Mouse (Mus musculus): ENCODE measurements around the gene Ndufa9. TPM values are rescaled to one million over a fixed set of nuclear protein-coding genes. Genes with fewer than 3 reads are reported as not detected.

Gene Ndufa9
- polyA plus RNA-seq (2017; shearing (Covaris generic)) = 100 to 1,000 TPM; 138 to 140 TPM

GRCm38 (mm10) chr6:126848712-126849704, at the start of gene Ndufa9:
Gene Ndufa9, minus strand, starts transcription at chr6:126849136.

GRCm38 (mm10) chr6:126852881-126853280, 3.9 kb upstream of the Ndufa9 start, which contains the start of gene Akap3:
Gene Akap3, plus strand, starts transcription at chr6:126853098.

Other genes starting within 250 kb of the Ndufa9 start
- gene Kcna1, start 202.8 kb downstream of the Ndufa9 start, polyA plus RNA-seq (2017; shearing (Covaris generic)) = under 1 TPM in 1 of 2 experiments, not detected in 1; 0.53 TPM
- not detected for gene Kcna6, start 108.5 kb downstream of the Ndufa9 start, polyA plus RNA-seq (2017; shearing (Covaris generic))
- gene Akap3, start 4.0 kb upstream of the Ndufa9 start, polyA plus RNA-seq (2017; shearing (Covaris generic)) = under 1 TPM; 0.05 to 0.40 TPM
- gene Dyrk4, start 72.7 kb upstream of the Ndufa9 start, polyA plus RNA-seq (2017; shearing (Covaris generic)) = under 1 TPM; 0.20 to 0.50 TPM
- 10 to 100 TPM in 1 of 2 experiments, 1 to 10 TPM in 1; 2.5 to 11.4 TPM for gene Rad51ap1, start 90.5 kb upstream of the Ndufa9 start, polyA plus RNA-seq (2017; shearing (Covaris generic))
- 10 to 100 TPM; 13.5 to 20.9 TPM for gene D6Wsu163e, start 90.8 kb upstream of the Ndufa9 start, polyA plus RNA-seq (2017; shearing (Covaris generic))
- not detected for gene Fgf6, start 166.4 kb upstream of the Ndufa9 start, polyA plus RNA-seq (2017; shearing (Covaris generic))
- under 1 TPM in 1 of 2 experiments, not detected in 1; 0.34 TPM for gene Fgf23, start 223.8 kb upstream of the Ndufa9 start, polyA plus RNA-seq (2017; shearing (Covaris generic))